Comparison of ENCODE assay signal across 15 mouse cellular contexts in the genomic region with DNA sequence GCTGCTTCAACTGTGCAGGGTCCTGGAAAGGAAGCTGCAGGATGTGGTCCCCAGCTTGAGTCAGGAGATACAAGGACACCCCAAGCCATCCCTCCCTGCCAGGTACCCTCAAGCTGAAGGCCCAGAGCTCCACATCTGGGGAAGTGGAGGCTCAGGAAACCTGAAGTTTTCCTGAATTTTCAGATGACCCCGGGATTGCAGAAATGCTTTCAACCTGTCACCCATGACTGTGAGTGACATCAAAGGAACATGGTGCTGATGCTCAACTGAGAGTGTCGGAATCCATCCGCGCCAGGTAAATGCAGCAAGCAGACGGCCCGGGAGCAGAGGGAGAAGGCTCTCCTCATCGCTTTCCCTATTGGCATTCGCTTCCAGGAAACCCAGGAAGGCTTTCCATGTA.
"Had no signal": no experiment of that assay in that cellular context is flagged by ENCODE, and none has a peak within 500 bp of the region (broad histone marks: within the 10 kb centered on the region; RNA-seq: fewer than 3 reads in every experiment).

No protein-coding gene starts in this region.

- H3K4me2 ChIP-seq: kidney, embryonic 15.5 days; liver, embryonic 13.5 days; midbrain, embryonic 11.5 days had no signal

- H3K9ac ChIP-seq: kidney, embryonic 15.5 days; liver, embryonic 13.5 days had no signal

- H3K4me1 ChIP-seq: liver, embryonic 13.5 days had no signal

- H3K9me3 ChIP-seq: kidney, embryonic 15.5 days; liver, embryonic 13.5 days had no signal

- H3K36me3 ChIP-seq: kidney, embryonic 15.5 days; liver, embryonic 13.5 days had no signal

- H3K27ac ChIP-seq: kidney, embryonic 15.5 days; liver, embryonic 13.5 days had no signal

- H3K4me3 ChIP-seq: kidney, embryonic 15.5 days; liver, embryonic 13.5 days had no signal

- DNase-seq: kidney, adult 8-10 months; kidney, postnatal 14 days; kidney, postnatal 4 days; liver, embryonic 13.5 days; lung, adult 2 months; lung, postnatal 14 days; lung, postnatal 4 days; midbrain, embryonic 14.5 days; right cerebral cortex, postnatal 14 days; right cerebral cortex, postnatal 4 days; thymus, adult 2 months; thymus, postnatal 14 days; thymus, postnatal 4 days had no signal

- H3K27me3 ChIP-seq: liver, embryonic 13.5 days had no signal
